Mouse (Mus musculus) bone marrow macrophage, adult 2 months (primary cell): ENCODE measurements at regions not wholly inside any gene's neighbourhood (a gene's known extent, or its start where the extent isn't known, plus 50 kb on each side); places are given as distances from the start of the nearest gene placed in this dataset.

ENCODE experiments used
- CTCF ChIP-seq: IDR thresholded peaks from 2 replicates; pipeline ENCODE4 v1.5.1; 2012; ENCODE audit warnings: low read depth, mild to moderate bottlenecking, low read length, moderate library complexity
- POLR2A ChIP-seq: IDR thresholded peaks from 2 replicates; pipeline ENCODE4 v1.6.1; 2012; ENCODE audit warnings: mild to moderate bottlenecking, low read depth, low read length, borderline replicate concordance

DNA sequence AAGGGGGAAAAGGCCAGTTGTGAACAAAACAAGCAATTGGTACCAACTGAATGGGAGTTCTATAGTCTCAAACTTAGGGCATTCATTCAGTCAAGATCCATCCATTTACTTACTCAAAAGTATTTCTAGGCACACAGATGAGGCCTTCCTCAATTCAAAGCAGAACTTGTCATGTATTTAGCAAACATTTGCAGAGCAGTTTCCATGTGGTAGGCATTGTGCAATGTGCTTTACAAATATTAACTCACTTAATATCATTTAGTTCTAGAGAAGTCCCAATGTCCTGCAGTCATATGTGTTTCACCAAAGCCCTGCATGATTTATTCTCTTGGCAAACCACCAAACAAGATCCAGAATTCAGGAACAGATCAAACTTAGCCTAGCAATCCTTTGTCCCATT, 148.8 kb upstream of the Rps6ka3 start:
- TF ChIP-seq POLR2A (no peak), CTCF (no peak)
